Mouse (Mus musculus) thymus, adult 2 months (tissue): Measurements from ENCODE around the gene Ube2j2.

Experiments used
- CTCF ChIP-seq: fragments of 200-500 bp; IDR thresholded peaks from 2 replicates; pipeline ENCODE4 v1.5.1; 2012; ENCODE audit warnings: mild to moderate bottlenecking, control low read depth, low read length, moderate library complexity, borderline replicate concordance; ENCODE audit not compliant: control insufficient read depth, poor library complexity, insufficient read depth; ENCODE audit errors: extremely low read depth
- POLR2A ChIP-seq: fragments of 200-500 bp; IDR thresholded peaks from 2 replicates; pipeline ENCODE4 v1.6.1; 2012; ENCODE audit warnings: mild to moderate bottlenecking, low read length, control low read depth, moderate library complexity; ENCODE audit not compliant: control insufficient read depth, poor library complexity, insufficient read depth; ENCODE audit errors: extremely low read depth

DNA sequence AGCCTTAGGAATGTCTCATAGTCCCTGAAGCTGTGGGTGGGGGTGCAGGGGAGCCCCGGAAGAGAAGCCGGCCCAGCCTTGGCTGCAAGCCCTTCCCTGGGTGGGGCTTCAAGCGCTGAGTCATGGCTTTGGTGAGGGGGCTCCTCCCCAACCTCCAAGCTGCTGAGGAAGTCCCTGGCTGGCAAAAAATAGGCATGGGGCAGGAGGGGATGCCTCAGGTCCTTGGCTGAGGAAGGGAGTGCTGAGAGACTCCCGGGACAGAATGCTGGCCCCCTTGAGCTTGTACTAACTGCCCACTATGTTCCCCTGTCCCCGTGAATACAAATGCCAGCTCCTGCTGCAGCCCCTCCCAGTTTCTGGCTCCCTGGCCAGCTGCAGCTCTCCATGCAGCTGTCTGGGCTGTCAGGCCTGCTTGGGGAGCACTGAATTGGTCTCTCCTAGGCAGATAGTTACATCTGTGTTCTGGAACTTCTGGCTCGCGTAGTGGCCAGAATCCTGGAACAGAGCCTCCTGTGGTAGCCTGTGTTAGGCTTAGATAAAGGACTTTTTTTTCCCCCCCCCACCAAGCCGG lies 49.2 kb upstream of the Ube2j2 start:
- TF ChIP-seq CTCF: no peak
- no peak for TF ChIP-seq POLR2A
